Mouse (Mus musculus) ES-Bruce4 (cell line): ENCODE data around the gene Gm13277.

Experiments used
- CTCF ChIP-seq: IDR thresholded peaks from one replicate; pipeline ENCODE4 v1.8.1; 2011; ENCODE audit warnings: low read depth, low read length
- POLR2A ChIP-seq: IDR thresholded peaks from one replicate; pipeline ENCODE4 v1.8.1; 2011; ENCODE audit warnings: low read length; ENCODE audit not compliant: insufficient read depth

DNA sequence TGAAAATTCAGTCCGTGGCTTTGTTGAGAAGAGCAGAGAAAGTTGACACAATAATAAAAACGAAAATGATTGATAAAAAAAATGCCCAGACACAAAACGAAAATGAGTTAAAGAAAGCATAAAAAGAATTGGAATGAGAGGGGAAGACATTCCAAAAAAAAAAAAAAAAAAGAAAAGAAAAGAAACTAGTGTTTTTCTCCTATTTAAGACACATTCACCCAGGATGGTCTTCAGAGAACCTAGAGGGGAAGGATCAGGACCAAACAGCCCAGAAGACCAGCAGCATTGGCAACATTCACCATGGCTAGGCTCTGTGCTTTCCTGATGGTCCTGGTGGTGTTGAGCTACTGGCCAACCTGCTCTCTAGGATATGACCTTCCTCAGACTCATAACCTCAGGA lies 27.5 kb downstream of the Gm13277 start, which contains the start of gene Ifna7:
- TF ChIP-seq POLR2A = no peak
- no peak for TF ChIP-seq CTCF
